14 mouse cellular contexts compared by ENCODE assay signal in the genomic region with DNA sequence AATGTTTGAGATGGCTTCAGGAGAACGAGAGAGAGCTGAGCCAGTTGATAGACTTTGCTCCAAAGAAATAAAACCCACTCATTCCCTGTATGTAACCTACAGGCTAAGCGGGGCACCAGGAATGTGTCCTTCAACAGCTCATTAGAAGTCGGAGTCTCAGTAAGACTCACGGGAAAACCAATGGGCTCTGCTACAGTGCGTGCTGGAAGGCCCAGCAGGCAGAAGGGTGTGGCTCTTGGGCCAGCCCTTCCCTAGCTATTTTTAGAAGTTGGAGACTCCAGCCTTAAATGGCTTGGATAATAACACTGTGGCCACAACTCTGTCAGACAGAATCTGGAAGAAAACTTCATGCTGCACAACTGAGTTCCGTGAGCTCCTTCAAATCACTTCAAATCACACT. TPM values are rescaled to one million over a fixed set of nuclear protein-coding genes. Genes with fewer than 3 reads are reported as not detected.
DNase-seq lines count a peak whose midpoint lies in the region; ATAC-seq and TF ChIP-seq lines count a peak whose summit lies in the region.
"Had no signal": no experiment of that assay in that cellular context is flagged by ENCODE, and none has a peak within 500 bp of the region (broad histone marks: within the 10 kb centered on the region; RNA-seq: fewer than 3 reads in every experiment).

No protein-coding gene starts in this region.

- H3K4me3 ChIP-seq in liver, embryonic 11.5 days (ENCODE audit: low read depth, low read length), result no peak overlapping the region
- no peak overlapping the region for H3K4me3 ChIP-seq in liver, postnatal 0 days (ENCODE audit: low read depth, low read length)
- H3K4me3 ChIP-seq in limb, embryonic 12.5 days (replicated peaks), result no peak overlapping the region
- H3K4me3 ChIP-seq in stomach, postnatal 0 days (ENCODE audit: low read depth, low read length), result no peak overlapping the region
- no peak overlapping the region for H3K4me3 ChIP-seq in midbrain, embryonic 11.5 days (ENCODE audit: low read depth, low read length)
- H3K4me3 ChIP-seq: neural tube, embryonic 15.5 days had no signal

- no peak overlapping the region for H3K4me2 ChIP-seq in liver, embryonic 11.5 days
- H3K4me2 ChIP-seq in liver, postnatal 0 days (ENCODE audit: low read depth, low read length), result no peak overlapping the region
- peak overlapping the region; percentile 8; the same call in 1 of the 2 replicates for H3K4me2 ChIP-seq in limb, embryonic 12.5 days
- H3K4me2 ChIP-seq in stomach, postnatal 0 days (replicated peaks; ENCODE audit: low read depth), result no peak overlapping the region
- H3K4me2 ChIP-seq in midbrain, embryonic 11.5 days, result no peak overlapping the region
- H3K4me2 ChIP-seq: neural tube, embryonic 15.5 days had no signal

- H3K9ac ChIP-seq in liver, embryonic 11.5 days (ENCODE audit: low read depth, low read length), result no peak overlapping the region
- H3K9ac ChIP-seq in liver, postnatal 0 days (replicated peaks), result no peak overlapping the region
- H3K9ac ChIP-seq in limb, embryonic 12.5 days (replicated peaks), result no peak overlapping the region
- H3K9ac ChIP-seq in stomach, postnatal 0 days (ENCODE audit: low read length), result no peak overlapping the region
- H3K9ac ChIP-seq in midbrain, embryonic 11.5 days (ENCODE audit: low read length), result no peak overlapping the region
- H3K9ac ChIP-seq: liver, embryonic 14.5 days; neural tube, embryonic 15.5 days had no signal

- no peaks in the 10 kb centered on the region for H3K9me3 ChIP-seq in liver, embryonic 11.5 days (ENCODE audit: control insufficient read depth, low read length)
- no peaks in the 10 kb centered on the region for H3K9me3 ChIP-seq in liver, postnatal 0 days (ENCODE audit: low read length)
- no peaks in the 10 kb centered on the region; the same call in 1 of the 2 replicates for H3K9me3 ChIP-seq in limb, embryonic 12.5 days
- no peaks in the 10 kb centered on the region for H3K9me3 ChIP-seq in stomach, postnatal 0 days (ENCODE audit: control insufficient read depth, low read length)
- H3K9me3 ChIP-seq in midbrain, embryonic 11.5 days (ENCODE audit: control insufficient read depth, low read length), result no peaks in the 10 kb centered on the region
- H3K9me3 ChIP-seq: neural tube, embryonic 15.5 days had no signal

- no peak for TF ChIP-seq EP300 in liver, postnatal 0 days (IDR thresholded peaks at IDR 0.05; ENCODE audit: low read depth)
- no peak for TF ChIP-seq EP300 in stomach, postnatal 0 days (optimal IDR thresholded peaks at IDR 0.05)

- H3K4me1 ChIP-seq in liver, embryonic 11.5 days (replicated peaks; ENCODE audit: control insufficient read depth, insufficient read depth, low read length), result peaks cover 5% of the 10 kb centered on the region; the same call in 1 of the 2 replicates
- H3K4me1 ChIP-seq in liver, postnatal 0 days (ENCODE audit: insufficient read depth), result peaks cover 5% of the 10 kb centered on the region; the same call in 1 of the 2 replicates
- peaks cover 24% of the 10 kb centered on the region for H3K4me1 ChIP-seq in limb, embryonic 12.5 days (replicated peaks)
- no peaks in the 10 kb centered on the region for H3K4me1 ChIP-seq in stomach, postnatal 0 days (replicated peaks; ENCODE audit: control insufficient read depth, insufficient read depth)
- H3K4me1 ChIP-seq in midbrain, embryonic 11.5 days (ENCODE audit: control insufficient read depth, insufficient read depth, low read length), result peaks cover 5% of the 10 kb centered on the region

- WGBS in liver, embryonic 11.5 days, result 34% methylated on average over 6 of the region's 6 CpGs
- 40% methylated on average over 6 of the region's 6 CpGs for WGBS in liver, postnatal 0 days (ENCODE audit: insufficient replicate concordance)
- 12% methylated on average over 6 of the region's 6 CpGs for WGBS in limb, embryonic 12.5 days
- WGBS in stomach, postnatal 0 days, result 20% methylated on average over 6 of the region's 6 CpGs
- WGBS in midbrain, embryonic 11.5 days, result 44% methylated on average over 6 of the region's 6 CpGs

- ATAC-seq in liver, embryonic 11.5 days (replicated peaks; ENCODE audit: low FRiP score), result 0 out of 2 replicates have a peak, but pooled peaks have one; percentile 20
- ATAC-seq in liver, postnatal 0 days, result no peak
- no peak; the same call in 1 of the 2 replicates for ATAC-seq in limb, embryonic 12.5 days (ENCODE audit: insufficient number of reproducible peaks, insufficient read depth, low FRiP score, low TSS enrichment, low read depth)
- ATAC-seq in stomach, postnatal 0 days (ENCODE audit: low FRiP score, low TSS enrichment), result peak; percentile 79
- no peak for ATAC-seq in activated CD4-positive, CD25-positive, alpha-beta regulatory T cell, adult 4 months
- ATAC-seq in midbrain, embryonic 11.5 days (ENCODE audit: low FRiP score), result no peak
- ATAC-seq: inflammation-experienced regulatory T-cells, adult 6 months had no signal

- no peak for DNase-seq in liver, embryonic 11.5 days (ENCODE audit: low spot score)
- no peak for DNase-seq in liver, postnatal 0 days
- peak; percentile 46 for DNase-seq in heart, adult 8-10 months (ENCODE audit: low spot score)
- peak; percentile 67 for DNase-seq in stomach, postnatal 0 days (ENCODE audit: low spot score)
- no peak for DNase-seq in midbrain, embryonic 11.5 days (ENCODE audit: low spot score, missing footprints)
- DNase-seq in urinary bladder, adult 2 months (ENCODE audit: low spot score), result no peak
- DNase-seq: cerebellum, adult 2 months; thymus, postnatal 14 days had no signal

- peaks cover 48% of the 10 kb centered on the region for H3K27me3 ChIP-seq in liver, embryonic 11.5 days (replicated peaks; ENCODE audit: control insufficient read depth, insufficient read depth, low read length)
- peaks cover 12% of the 10 kb centered on the region for H3K27me3 ChIP-seq in liver, postnatal 0 days (ENCODE audit: insufficient read depth, low read length)
- H3K27me3 ChIP-seq in limb, embryonic 12.5 days, result peaks cover 33% of the 10 kb centered on the region
- H3K27me3 ChIP-seq in stomach, postnatal 0 days (ENCODE audit: control insufficient read depth, insufficient read depth, low read length), result no peaks in the 10 kb centered on the region
- H3K27me3 ChIP-seq in midbrain, embryonic 11.5 days (ENCODE audit: control insufficient read depth, insufficient read depth, low read length), result peaks cover 12% of the 10 kb centered on the region

- no peak for TF ChIP-seq CTCF in liver, postnatal 0 days (IDR thresholded peaks at IDR 0.05; ENCODE audit: low read depth)
- TF ChIP-seq CTCF in stomach, postnatal 0 days (IDR thresholded peaks at IDR 0.05; ENCODE audit: low read depth), result no peak

- H3K36me3 ChIP-seq in liver, embryonic 11.5 days (ENCODE audit: control insufficient read depth, insufficient read depth, low read length), result no peaks in the 10 kb centered on the region
- no peaks in the 10 kb centered on the region; the same call in none of the 2 replicates for H3K36me3 ChIP-seq in liver, postnatal 0 days (replicated peaks; ENCODE audit: insufficient read depth, low read length)
- H3K36me3 ChIP-seq in limb, embryonic 12.5 days, result no peaks in the 10 kb centered on the region
- H3K36me3 ChIP-seq in stomach, postnatal 0 days (ENCODE audit: control insufficient read depth, insufficient read depth, low read length), result 0 out of 2 replicates have a peak, but pooled peaks cover 3% of the 10 kb centered on the region
- H3K36me3 ChIP-seq in midbrain, embryonic 11.5 days (ENCODE audit: control insufficient read depth, insufficient read depth, low read length), result no peaks in the 10 kb centered on the region
- H3K36me3 ChIP-seq: neural tube, embryonic 15.5 days had no signal

- no peak overlapping the region for H3K27ac ChIP-seq in liver, embryonic 11.5 days (ENCODE audit: low read depth, low read length)
- no peak overlapping the region for H3K27ac ChIP-seq in liver, postnatal 0 days (ENCODE audit: low read depth)
- H3K27ac ChIP-seq in limb, embryonic 12.5 days, result no peak overlapping the region
- peak overlapping the region; percentile 74 for H3K27ac ChIP-seq in stomach, postnatal 0 days (replicated peaks)
- no peak overlapping the region for H3K27ac ChIP-seq in midbrain, embryonic 11.5 days (ENCODE audit: low read depth, low read length)
- H3K27ac ChIP-seq: liver, embryonic 14.5 days; neural tube, embryonic 15.5 days had no signal

RNA-seq across cellular contexts. Expression of gene Proser2, which starts 31.1 kb away (rescaled TPM):
- polyA plus RNA-seq in liver, embryonic 11.5 days (2014; fragmentation: Nextera tagmentation; extraction: Ambion mirVana), result 8.9 and 10.3 TPM in 2 replicates
- polyA plus RNA-seq in liver, postnatal 0 days (2015; fragmentation: Nextera tagmentation; extraction: Ambion mirVana), result 10.3 and 15.8 TPM in 2 replicates
- 10 to 100 TPM in 3 of 4 experiments, 1 to 10 TPM in 1; 8.5 to 15.9 (median 14.0) TPM for total RNA-seq in heart, adult 8-10 months (2022)
- 6.4 and 6.8 TPM in 2 replicates for polyA plus RNA-seq in limb, embryonic 12.5 days (2016; fragmentation: Nextera tagmentation; extraction: Ambion mirVana)
- 49.0 and 55.2 TPM in 2 replicates for polyA plus RNA-seq in stomach, postnatal 0 days (2015; fragmentation: Nextera tagmentation; extraction: Ambion mirVana)
- polyA plus RNA-seq in activated CD4-positive, CD25-positive, alpha-beta regulatory T cell, adult 4 months (2017; shearing (Covaris generic)), result not detected
- polyA plus RNA-seq in midbrain, embryonic 11.5 days (2014; fragmentation: Nextera tagmentation; extraction: Ambion mirVana), result 2.5 and 3.5 TPM in 2 replicates
- 25.7 and 26.4 TPM in 2 replicates for polyA plus RNA-seq in urinary bladder, adult 2 months (2012; rRNA removed)
- total RNA-seq: MEL had no signal

Comparison
In these comparisons a context has a peak if more than half of its experiments do, and no peak if none do; other contexts are left out.
1. ATAC-seq: peak in liver, embryonic 11.5 days (single experiment) and stomach, postnatal 0 days (single experiment); none in liver, postnatal 0 days (single experiment), limb, embryonic 12.5 days (single experiment), activated CD4-positive, CD25-positive, alpha-beta regulatory T cell, adult 4 months (single experiment) and midbrain, embryonic 11.5 days (single experiment).
2. DNase-seq: peak in heart, adult 8-10 months (single experiment) and stomach, postnatal 0 days (single experiment); none in liver, embryonic 11.5 days (single experiment), liver, postnatal 0 days (single experiment), midbrain, embryonic 11.5 days (single experiment) and urinary bladder, adult 2 months (single experiment).